Mouse (Mus musculus): ENCODE measurements at regions not wholly inside any gene's neighbourhood (a gene's known extent, or its start where the extent isn't known, plus 50 kb on each side); places are given as distances from the start of the nearest gene placed in this dataset.

GRCm38 (mm10) chr10:45788356-45788755 lies 210.7 kb downstream of the Hace1 start:
- TF ChIP-seq CTCF (IDR thresholded peaks at IDR 0.05; ENCODE audit: low read depth) (no peak), EP300 (IDR thresholded peaks at IDR 0.05; ENCODE audit: low read depth) (no peak)
